Mouse (Mus musculus): ENCODE measurements at regions not wholly inside any gene's neighbourhood (a gene's known extent, or its start where the extent isn't known, plus 50 kb on each side); places are given as distances from the start of the nearest gene placed in this dataset.

- H3ac ChIP-seq (ENCODE audit: control insufficient read depth, insufficient read length, low read depth) = no peak overlapping the region
- TF ChIP-seq MYOD1 (IDR thresholded peaks at IDR 0.05; ENCODE audit: control insufficient read depth, insufficient read length, low read depth) (no peak), MYOG (IDR thresholded peaks at IDR 0.05; ENCODE audit: control insufficient read depth, extremely low read depth, insufficient read length) (no peak), USF1 (IDR thresholded peaks at IDR 0.05; ENCODE audit: low read depth) (no peak), CTCF (IDR thresholded peaks at IDR 0.05; ENCODE audit: control insufficient read depth, insufficient read depth, insufficient read length) (no peak), FOSL1 (IDR thresholded peaks at IDR 0.05; ENCODE audit: insufficient read depth, low read length, poor library complexity, severe bottlenecking) (no peak), CEBPB (IDR thresholded peaks at IDR 0.05; ENCODE audit: low read depth) (no peak), MAX (IDR thresholded peaks at IDR 0.05) (no peak)
- no peaks in the 10 kb centered on the region for H3K79me3 ChIP-seq (ENCODE audit: low read depth)
- H3K27me3 ChIP-seq (ENCODE audit: control insufficient read depth, insufficient read depth, insufficient read length) = no peaks in the 10 kb centered on the region
- H3K36me3 ChIP-seq (ENCODE audit: control insufficient read depth, insufficient read depth) = no peaks in the 10 kb centered on the region
- H3K4me3 ChIP-seq (ENCODE audit: insufficient read depth, poor library complexity, severe bottlenecking) = no peak overlapping the region
- H3K79me2 ChIP-seq (ENCODE audit: control insufficient read depth, insufficient read depth) = no peaks in the 10 kb centered on the region
Observed at GRCm38 (mm10) chr13:44282731-44283571, 446.3 kb upstream of the Jarid2 start.

- Histone ChIP-seq H3K79me2 (ENCODE audit: control insufficient read depth, insufficient read depth) (no peaks in the 10 kb centered on the region), H3ac (ENCODE audit: control insufficient read depth, insufficient read length, low read depth) (no peak overlapping the region), H3K79me3 (ENCODE audit: low read depth) (no peaks in the 10 kb centered on the region), H3K27me3 (ENCODE audit: control insufficient read depth, insufficient read depth, insufficient read length) (no peaks in the 10 kb centered on the region), H3K36me3 (ENCODE audit: control insufficient read depth, insufficient read depth) (no peaks in the 10 kb centered on the region), H3K4me3 (ENCODE audit: insufficient read depth, poor library complexity, severe bottlenecking) (no peak overlapping the region)
- TF ChIP-seq USF1 (IDR thresholded peaks at IDR 0.05; ENCODE audit: low read depth) (no peak), MYOG (IDR thresholded peaks at IDR 0.05; ENCODE audit: control insufficient read depth, extremely low read depth, insufficient read length) (no peak), MYOD1 (IDR thresholded peaks at IDR 0.05; ENCODE audit: control insufficient read depth, insufficient read length, low read depth) (no peak)
Observed at GRCm38 (mm10) chr13:44285881-44286280, 443.4 kb upstream of the Jarid2 start.

- Histone ChIP-seq H3K36me3 (ENCODE audit: control insufficient read depth, insufficient read depth) (no peaks in the 10 kb centered on the region), H3K79me2 (ENCODE audit: control insufficient read depth, insufficient read depth) (no peaks in the 10 kb centered on the region), H3ac (ENCODE audit: control insufficient read depth, insufficient read length, low read depth) (no peak overlapping the region), H3K27me3 (ENCODE audit: control insufficient read depth, insufficient read depth, insufficient read length) (no peaks in the 10 kb centered on the region), H3K4me3 (ENCODE audit: insufficient read depth, poor library complexity, severe bottlenecking) (no peak overlapping the region), H3K79me3 (ENCODE audit: low read depth) (no peaks in the 10 kb centered on the region)
- TF ChIP-seq CEBPB (IDR thresholded peaks at IDR 0.05; ENCODE audit: low read depth) (no peak), MYOD1 (IDR thresholded peaks at IDR 0.05; ENCODE audit: control insufficient read depth, insufficient read length, low read depth) (no peak), USF1 (IDR thresholded peaks at IDR 0.05; ENCODE audit: low read depth) (no peak), FOSL1 (IDR thresholded peaks at IDR 0.05; ENCODE audit: insufficient read depth, low read length, poor library complexity, severe bottlenecking) (no peak), CTCF (IDR thresholded peaks at IDR 0.05; ENCODE audit: control insufficient read depth, insufficient read depth, insufficient read length) (no peak), MYOG (IDR thresholded peaks at IDR 0.05; ENCODE audit: control insufficient read depth, extremely low read depth, insufficient read length) (no peak), MAX (IDR thresholded peaks at IDR 0.05) (no peak)
Observed at GRCm38 (mm10) chr13:44290199-44290598, 439.1 kb upstream of the Jarid2 start.

GRCm38 (mm10) chr13:44292476-44293056, 436.7 kb upstream of the Jarid2 start:
- H3K79me3 ChIP-seq (ENCODE audit: low read depth) = no peaks in the 10 kb centered on the region
- H3K36me3 ChIP-seq (ENCODE audit: control insufficient read depth, insufficient read depth) = no peaks in the 10 kb centered on the region
- H3K4me3 ChIP-seq (ENCODE audit: insufficient read depth, poor library complexity, severe bottlenecking) = no peak overlapping the region
- H3K79me2 ChIP-seq (ENCODE audit: control insufficient read depth, insufficient read depth) = no peaks in the 10 kb centered on the region
- TF ChIP-seq FOSL1 (IDR thresholded peaks at IDR 0.05; ENCODE audit: insufficient read depth, low read length, poor library complexity, severe bottlenecking) (no peak), MYOD1 (IDR thresholded peaks at IDR 0.05; ENCODE audit: control insufficient read depth, insufficient read length, low read depth) (no peak), MAX (IDR thresholded peaks at IDR 0.05) (no peak), CTCF (IDR thresholded peaks at IDR 0.05; ENCODE audit: control insufficient read depth, insufficient read depth, insufficient read length) (no peak), MYOG (IDR thresholded peaks at IDR 0.05; ENCODE audit: control insufficient read depth, extremely low read depth, insufficient read length) (no peak), CEBPB (IDR thresholded peaks at IDR 0.05; ENCODE audit: low read depth) (no peak), USF1 (IDR thresholded peaks at IDR 0.05; ENCODE audit: low read depth) (no peak)
- no peak overlapping the region for H3ac ChIP-seq (ENCODE audit: control insufficient read depth, insufficient read length, low read depth)
- H3K27me3 ChIP-seq (ENCODE audit: control insufficient read depth, insufficient read depth, insufficient read length) = no peaks in the 10 kb centered on the region

GRCm38 (mm10) chr13:44293736-44294416, 435.4 kb upstream of the Jarid2 start:
- Histone ChIP-seq H3K36me3 (ENCODE audit: control insufficient read depth, insufficient read depth) (no peaks in the 10 kb centered on the region), H3K27me3 (ENCODE audit: control insufficient read depth, insufficient read depth, insufficient read length) (no peaks in the 10 kb centered on the region), H3K4me3 (ENCODE audit: insufficient read depth, poor library complexity, severe bottlenecking) (no peak overlapping the region), H3K79me3 (ENCODE audit: low read depth) (no peaks in the 10 kb centered on the region), H3K79me2 (ENCODE audit: control insufficient read depth, insufficient read depth) (no peaks in the 10 kb centered on the region), H3ac (ENCODE audit: control insufficient read depth, insufficient read length, low read depth) (no peak overlapping the region)
- no peak for TF ChIP-seq FOSL1 (IDR thresholded peaks at IDR 0.05; ENCODE audit: insufficient read depth, low read length, poor library complexity, severe bottlenecking)
- no peak for TF ChIP-seq MYOG (IDR thresholded peaks at IDR 0.05; ENCODE audit: control insufficient read depth, extremely low read depth, insufficient read length)
- no peak for TF ChIP-seq MAX (IDR thresholded peaks at IDR 0.05)
- no peak for TF ChIP-seq CTCF (IDR thresholded peaks at IDR 0.05; ENCODE audit: control insufficient read depth, insufficient read depth, insufficient read length)
- TF ChIP-seq CEBPB (IDR thresholded peaks at IDR 0.05; ENCODE audit: low read depth) = no peak
- TF ChIP-seq MYOD1 (IDR thresholded peaks at IDR 0.05; ENCODE audit: control insufficient read depth, insufficient read length, low read depth) = no peak
- TF ChIP-seq USF1 (IDR thresholded peaks at IDR 0.05; ENCODE audit: low read depth) = no peak

Measured in C2C12 (cell line).